In the genomic region with DNA sequence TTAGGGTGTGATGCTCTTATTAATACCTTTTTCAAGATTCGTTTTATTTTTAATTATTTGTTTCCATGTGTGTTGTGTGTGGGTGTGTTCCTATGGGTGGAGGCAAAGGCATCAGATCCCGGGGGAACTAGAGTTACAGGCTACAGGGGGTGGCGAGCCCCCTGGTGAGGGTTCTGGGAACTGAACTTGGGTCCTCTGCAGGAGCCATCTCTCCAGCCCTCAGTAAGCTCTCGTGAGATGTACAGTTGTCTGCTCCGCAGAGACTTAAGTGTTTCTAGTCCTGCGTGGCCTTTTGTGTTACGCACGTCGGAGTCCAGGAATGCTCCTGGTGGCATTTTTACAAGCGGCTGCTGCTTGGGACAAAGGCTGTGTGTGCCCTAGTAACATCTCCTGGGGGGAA, we compare ENCODE assay signal across 24 mouse cellular contexts. TPM values are rescaled to one million over a fixed set of nuclear protein-coding genes. Genes with fewer than 3 reads are reported as not detected.
DNase-seq lines count a peak whose midpoint lies in the region; ATAC-seq and TF ChIP-seq lines count a peak whose summit lies in the region.
"Had no signal": no experiment of that assay in that cellular context is flagged by ENCODE, and none has a peak within 500 bp of the region (broad histone marks: within the 10 kb centered on the region; RNA-seq: fewer than 3 reads in every experiment).

No protein-coding gene starts in this region.

- no peak for ATAC-seq in kidney, postnatal 0 days (replicated peaks; ENCODE audit: low FRiP score, low read depth)
- ATAC-seq: forebrain, embryonic 13.5 days; forebrain, postnatal 0 days; hindbrain, embryonic 16.5 days; inflammation-experienced regulatory T-cells, adult 6 months; Patski had no signal

- no peaks in the 10 kb centered on the region for H3K36me3 ChIP-seq in kidney, postnatal 0 days (ENCODE audit: insufficient read depth, low read length)
- H3K36me3 ChIP-seq: embryonic facial prominence, embryonic 13.5 days; heart, embryonic 13.5 days; hindbrain, embryonic 12.5 days had no signal

- WGBS in kidney, postnatal 0 days: 55% methylated on average over 10 of the region's 10 CpGs

- no peaks in the 10 kb centered on the region for H3K4me1 ChIP-seq in kidney, postnatal 0 days (replicated peaks; ENCODE audit: insufficient read depth, low read length)
- H3K4me1 ChIP-seq: embryonic facial prominence, embryonic 13.5 days; forebrain, embryonic 13.5 days; heart, embryonic 13.5 days; hindbrain, embryonic 12.5 days had no signal

- no peak overlapping the region for H3K27ac ChIP-seq in kidney, postnatal 0 days
- H3K27ac ChIP-seq: embryonic facial prominence, embryonic 13.5 days; forebrain, embryonic 13.5 days; gastrocnemius, adult 2 months; heart, embryonic 13.5 days; hindbrain, embryonic 12.5 days had no signal

- TF ChIP-seq CTCF in kidney, postnatal 0 days (IDR thresholded peaks at IDR 0.05; ENCODE audit: low read depth): peak; percentile 27; the same call in 1 of the 2 replicates

- H3K4me2 ChIP-seq in kidney, postnatal 0 days (ENCODE audit: low read length): no peak overlapping the region
- H3K4me2 ChIP-seq: embryonic facial prominence, embryonic 13.5 days; forebrain, embryonic 13.5 days; heart, embryonic 13.5 days; hindbrain, embryonic 12.5 days had no signal

- no peaks in the 10 kb centered on the region for H3K27me3 ChIP-seq in kidney, postnatal 0 days (ENCODE audit: insufficient read depth, low read length)
- H3K27me3 ChIP-seq: embryonic facial prominence, embryonic 13.5 days; forebrain, embryonic 13.5 days; heart, embryonic 13.5 days; hindbrain, embryonic 12.5 days; Patski had no signal

- H3K4me3 ChIP-seq in kidney, postnatal 0 days (replicated peaks; ENCODE audit: low read depth, low read length): no peak overlapping the region
- H3K4me3 ChIP-seq: embryonic facial prominence, embryonic 13.5 days; forebrain, embryonic 13.5 days; gastrocnemius, adult 2 months; heart, embryonic 13.5 days; hindbrain, embryonic 12.5 days had no signal

- H3K9ac ChIP-seq in kidney, postnatal 0 days (ENCODE audit: low read depth, low read length): no peak overlapping the region
- H3K9ac ChIP-seq: embryonic facial prominence, embryonic 13.5 days; forebrain, embryonic 13.5 days; forebrain, postnatal 0 days; heart, embryonic 13.5 days; hindbrain, embryonic 12.5 days had no signal

- DNase-seq in kidney, postnatal 0 days (ENCODE audit: low spot score): peak; percentile 4
- no peak for DNase-seq in kidney, adult 11 months
- DNase-seq in lung, postnatal 10 days: peak; percentile 39
- DNase-seq in lung, postnatal 14 days: no peak
- peak; percentile 36 for DNase-seq in WW6 (ENCODE audit: low read depth, low spot score)
- DNase-seq in ovary, postnatal 14 days (ENCODE audit: low spot score): no peak
- no peak for DNase-seq in B cell, adult 2 months
- DNase-seq: adrenal gland, postnatal 10 days; cerebellum, adult 11 months; cerebellum, adult 8-10 months; cerebellum, postnatal 14 days; forebrain, postnatal 0 days; gastrocnemius, adult 2 months; gastrocnemius, postnatal 25 days; heart, postnatal 4 days had no signal

- H3K9me3 ChIP-seq in kidney, postnatal 0 days (replicated peaks; ENCODE audit: low read length): no peaks in the 10 kb centered on the region
- H3K9me3 ChIP-seq: embryonic facial prominence, embryonic 13.5 days; forebrain, embryonic 13.5 days; heart, embryonic 13.5 days; hindbrain, embryonic 12.5 days had no signal

RNA-seq across cellular contexts. Expression of gene Lyg1, which starts 8.0 kb away (rescaled TPM):
- polyA plus RNA-seq in kidney, postnatal 0 days (2015; fragmentation: Nextera tagmentation; extraction: Ambion mirVana): not detected in 2 replicates
- polyA plus RNA-seq: brain, embryonic 14.5 days; embryonic facial prominence, embryonic 13.5 days; forebrain, embryonic 13.5 days; forebrain, postnatal 0 days; heart, embryonic 13.5 days; heart, postnatal 0 days; hindbrain, embryonic 12.5 days; hindbrain, embryonic 16.5 days; inflammation-experienced regulatory T-cells, adult 6 months; Patski had no signal

RNA-seq across cellular contexts. Expression of gene Txndc9, which starts 32.1 kb away (rescaled TPM):
- 135 and 140 TPM in 2 replicates for polyA plus RNA-seq in kidney, postnatal 0 days (2015; fragmentation: Nextera tagmentation; extraction: Ambion mirVana)

RNA-seq across cellular contexts. Expression of gene Eif5b, which starts 32.2 kb away (rescaled TPM):
- polyA plus RNA-seq in kidney, postnatal 0 days (2015; fragmentation: Nextera tagmentation; extraction: Ambion mirVana): 21.8 and 22.3 TPM in 2 replicates

RNA-seq across cellular contexts. Expression of gene Lyg2, which starts 49.3 kb away (rescaled TPM):
- polyA plus RNA-seq in kidney, postnatal 0 days (2015; fragmentation: Nextera tagmentation; extraction: Ambion mirVana): not detected in 2 replicates
- polyA plus RNA-seq: brain, embryonic 14.5 days; embryonic facial prominence, embryonic 13.5 days; forebrain, embryonic 13.5 days; forebrain, postnatal 0 days; heart, embryonic 13.5 days; heart, postnatal 0 days; hindbrain, embryonic 12.5 days; inflammation-experienced regulatory T-cells, adult 6 months; Patski had no signal

Comparison
In these comparisons a context has a peak if more than half of its experiments do, and no peak if none do; other contexts are left out.
1. DNase-seq: peak in kidney, postnatal 0 days (single experiment), lung, postnatal 10 days (single experiment) and WW6 (single experiment); none in kidney, adult 11 months (single experiment), lung, postnatal 14 days (single experiment), ovary, postnatal 14 days (single experiment) and B cell, adult 2 months (0 of 2).